Mouse (Mus musculus) G1E (cell line): ENCODE data around the gene Itih3. TPM values are rescaled to one million over a fixed set of nuclear protein-coding genes. Genes with fewer than 3 reads are reported as not detected.

Source experiments
- ATAC-seq: 2 replicates; pipeline ENCODE4 v1.8.0; 2016; ENCODE audit warnings: mild to moderate bottlenecking; ENCODE audit not compliant: insufficient number of reproducible peaks, poor library complexity, low FRiP score, severe bottlenecking; ENCODE audit errors: extremely low read depth
- DNase-seq: peaks from one replicate; pipeline ENCODE4 v3.0.0; 2012; ENCODE audit warnings: low spot score
- H3K27me3 ChIP-seq: 2 replicates; pipeline ENCODE4 v1.6.1; 2012; ENCODE audit warnings: mild to moderate bottlenecking, low read length, inconsistent platforms; ENCODE audit not compliant: insufficient read depth
- H3K36me3 ChIP-seq: replicated peaks from 2 replicates; pipeline ENCODE3; 2012; ENCODE audit warnings: mild to moderate bottlenecking, inconsistent platforms
- H3K4me1 ChIP-seq: 2 replicates; pipeline ENCODE4 v1.6.1; 2012; ENCODE audit warnings: low read depth, low read length, inconsistent platforms, mixed read lengths; ENCODE audit not compliant: insufficient read depth
- H3K4me3 ChIP-seq: 2 replicates; pipeline ENCODE4 v1.5.1; 2012; ENCODE audit warnings: low read depth, mild to moderate bottlenecking, inconsistent platforms, low read length, moderate library complexity, mixed read lengths
- H3K9me3 ChIP-seq: replicated peaks from 2 replicates; pipeline ENCODE4 v1.6.1; 2012; ENCODE audit warnings: inconsistent platforms
- CTCF ChIP-seq: IDR thresholded peaks from 2 replicates; pipeline ENCODE4 v1.5.1; 2012; ENCODE audit warnings: low read depth, low read length, inconsistent platforms, mixed read lengths
- GATA1 ChIP-seq: IDR thresholded peaks from 2 replicates; pipeline ENCODE4 v1.6.1; 2012; ENCODE audit warnings: borderline replicate concordance, low read length, inconsistent platforms, mixed read lengths
- GATA2 ChIP-seq: IDR thresholded peaks from 2 replicates; pipeline ENCODE4 v1.6.1; 2012; ENCODE audit warnings: low read depth, low read length, inconsistent platforms, borderline replicate concordance
- POLR2AphosphoS5 ChIP-seq: IDR thresholded peaks from 2 replicates; pipeline ENCODE4 v1.6.1; 2012; ENCODE audit warnings: low read depth, low read length, inconsistent platforms; ENCODE audit not compliant: insufficient replicate concordance
- TAL1 ChIP-seq: conservative IDR thresholded peaks from 2 replicates; pipeline ENCODE4 v1.6.1; 2012; ENCODE audit warnings: low read depth, low read length, inconsistent platforms, mixed read lengths
- polyA plus RNA-seq: library from polyadenylated mRNA; stranded (reverse); fragments of >175 nt; gene quantifications from 2 replicates; pipeline ENCODE4 v1.2.3, GENCODE M21; 2012
- total RNA-seq, 2 experiments: library from RNA; stranded (forward) in 1 of 2; stranded (reverse) in 1 of 2; fragments of 200-1000 nt in 1 of 2; fragments of >200 nt in 1 of 2; fragmentation: Nextera tagmentation in 1 of 2; gene quantifications; 2 replicates each; pipeline ENCODE4 v1.2.3; 2014 to 2017

Itih3 gene
- total and polyA plus RNA-seq, 3 experiments = not detected

GRCm38 (mm10) chr14:30904307-30904706 is 19.3 kb downstream of the Itih3 start:
- H3K36me3 ChIP-seq = no peaks in the 10 kb centered on the region
- ATAC-seq (no peak), DNase-seq (no peak)
- H3K4me1 ChIP-seq = peaks cover 8% of the 10 kb centered on the region
- H3K27me3 ChIP-seq = peaks cover 35% of the 10 kb centered on the region
- TF ChIP-seq POLR2AphosphoS5 = no peak
- no peak for TF ChIP-seq TAL1
- TF ChIP-seq GATA2 = no peak
- no peak for TF ChIP-seq CTCF
- TF ChIP-seq GATA1 = no peak
- H3K4me3 ChIP-seq = no peak overlapping the region
- no peaks in the 10 kb centered on the region for H3K9me3 ChIP-seq

- no peak for ATAC-seq
- Histone ChIP-seq H3K4me3 (no peak overlapping the region), H3K9me3 (no peaks in the 10 kb centered on the region), H3K4me1 (peaks cover 5% of the 10 kb centered on the region), H3K27me3 (peaks cover 45% of the 10 kb centered on the region), H3K36me3 (no peaks in the 10 kb centered on the region)
- TF ChIP-seq TAL1 (no peak), CTCF (no peak), GATA2 (no peak), GATA1 (no peak), POLR2AphosphoS5 (no peak)
- DNase-seq = no peak
Measured at GRCm38 (mm10) chr14:30903036-30903435, 20.5 kb downstream of the Itih3 start.

GRCm38 (mm10) chr14:30902628-30903027 is 20.9 kb downstream of the Itih3 start:
- TF ChIP-seq CTCF = no peak
- TF ChIP-seq GATA2 = no peak
- no peak for TF ChIP-seq POLR2AphosphoS5
- TF ChIP-seq TAL1 = no peak
- no peak for TF ChIP-seq GATA1
- ATAC-seq (no peak), DNase-seq (no peak)
- peaks cover under 1% of the 10 kb centered on the region for H3K4me1 ChIP-seq
- no peak overlapping the region for H3K4me3 ChIP-seq
- H3K36me3 ChIP-seq = no peaks in the 10 kb centered on the region
- H3K9me3 ChIP-seq = no peaks in the 10 kb centered on the region
- H3K27me3 ChIP-seq = peaks cover 46% of the 10 kb centered on the region

- peaks cover 47% of the 10 kb centered on the region for H3K27me3 ChIP-seq
- DNase-seq (no peak), ATAC-seq (no peak)
- no peaks in the 10 kb centered on the region; the same call in 1 of the 2 replicates for H3K4me1 ChIP-seq
- H3K9me3 ChIP-seq = no peaks in the 10 kb centered on the region
- no peak overlapping the region for H3K4me3 ChIP-seq
- H3K36me3 ChIP-seq = no peaks in the 10 kb centered on the region
- TF ChIP-seq POLR2AphosphoS5 (no peak), CTCF (no peak), GATA2 (no peak), GATA1 (no peak), TAL1 (no peak)
Measured at GRCm38 (mm10) chr14:30899972-30900371, 23.6 kb downstream of the Itih3 start.

GRCm38 (mm10) chr14:30888271-30888732 is 35.3 kb downstream of the Itih3 start:
- Histone ChIP-seq H3K4me1 (peaks cover 10% of the 10 kb centered on the region), H3K36me3 (no peaks in the 10 kb centered on the region), H3K4me3 (no peak overlapping the region; the same call in 1 of the 2 replicates), H3K9me3 (no peaks in the 10 kb centered on the region), H3K27me3 (peaks cover 46% of the 10 kb centered on the region)
- no peak for DNase-seq
- no peak for TF ChIP-seq POLR2AphosphoS5
- ATAC-seq = no peak

GRCm38 (mm10) chr14:30886204-30886603 is 37.4 kb downstream of the Itih3 start, which contains the start of gene Itih4:
Itih4 (plus strand) TSS chr14:30886476.
- TF ChIP-seq TAL1 (no peak), GATA2 (no peak), GATA1 (no peak), CTCF (no peak), POLR2AphosphoS5 (no peak)
- no peaks in the 10 kb centered on the region for H3K36me3 ChIP-seq
- no peak for DNase-seq
- H3K4me1 ChIP-seq = peaks cover 15% of the 10 kb centered on the region
- no peak for ATAC-seq
- H3K27me3 ChIP-seq = peaks cover 41% of the 10 kb centered on the region
- no peak within 1 kb of the TSS for H3K4me3 ChIP-seq
- no peaks in the 10 kb centered on the region for H3K9me3 ChIP-seq
